Mouse (Mus musculus) bone marrow macrophage, adult 2 months (primary cell): ENCODE measurements at regions not wholly inside any gene's neighbourhood (a gene's known extent, or its start where the extent isn't known, plus 50 kb on each side); places are given as distances from the start of the nearest gene placed in this dataset.

Experiments
- CTCF ChIP-seq: IDR thresholded peaks from 2 replicates; pipeline ENCODE4 v1.5.1; 2012; ENCODE audit warnings: low read depth, mild to moderate bottlenecking, low read length, moderate library complexity
- POLR2A ChIP-seq: IDR thresholded peaks from 2 replicates; pipeline ENCODE4 v1.6.1; 2012; ENCODE audit warnings: mild to moderate bottlenecking, low read depth, low read length, borderline replicate concordance

DNA sequence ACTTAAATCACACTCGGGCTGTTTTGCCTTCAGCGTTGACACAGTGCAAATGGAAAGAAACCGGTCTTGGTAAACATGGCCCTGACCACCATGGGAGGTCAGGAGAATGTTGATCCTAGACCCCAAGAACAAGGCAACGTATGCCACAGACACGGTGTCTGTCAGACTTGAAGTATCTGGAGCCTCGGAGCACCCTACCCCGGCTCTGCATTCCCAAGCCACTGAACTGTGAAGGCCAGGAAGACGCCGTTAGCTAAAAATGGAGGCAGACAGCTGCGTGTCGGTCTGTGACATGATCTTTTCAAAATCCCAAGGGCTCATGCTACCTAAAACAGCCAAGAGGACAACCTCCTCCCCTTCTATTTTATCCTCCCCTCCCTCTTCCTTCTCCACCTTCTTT lies 282.0 kb downstream of the Sox4 start:
- TF ChIP-seq CTCF (no peak), POLR2A (no peak)
